Mouse (Mus musculus): ENCODE data around the gene Lpcat3.
"Not testable (repeated sequence)": the region's sequence is repeated elsewhere in the genome, so short reads cannot be mapped to it uniquely, and the experiment has no call there.

Gene Lpcat3

DNA sequence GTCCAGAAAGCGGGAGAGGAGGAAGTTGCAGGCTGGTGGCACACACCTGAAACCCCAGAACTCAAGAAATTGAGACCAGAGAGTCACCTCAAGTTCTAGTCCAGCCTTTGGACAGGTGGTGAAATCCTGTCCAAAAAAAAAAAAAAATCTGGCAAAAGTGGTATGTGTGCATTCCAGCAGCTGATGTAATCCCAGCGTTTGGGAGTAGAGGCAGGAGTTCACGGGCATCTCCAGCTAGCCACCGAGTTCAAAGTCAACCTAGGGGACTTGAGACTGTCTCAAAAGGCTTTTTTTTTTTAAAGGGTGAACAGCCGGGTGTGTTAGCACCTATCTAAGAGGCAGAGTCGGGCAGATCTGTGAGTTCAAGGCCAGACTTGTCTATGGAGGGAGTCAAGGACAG lies 13.3 kb downstream of the Lpcat3 start:
- DNase-seq (ENCODE audit: low read depth, low spot score) = no peak

DNA sequence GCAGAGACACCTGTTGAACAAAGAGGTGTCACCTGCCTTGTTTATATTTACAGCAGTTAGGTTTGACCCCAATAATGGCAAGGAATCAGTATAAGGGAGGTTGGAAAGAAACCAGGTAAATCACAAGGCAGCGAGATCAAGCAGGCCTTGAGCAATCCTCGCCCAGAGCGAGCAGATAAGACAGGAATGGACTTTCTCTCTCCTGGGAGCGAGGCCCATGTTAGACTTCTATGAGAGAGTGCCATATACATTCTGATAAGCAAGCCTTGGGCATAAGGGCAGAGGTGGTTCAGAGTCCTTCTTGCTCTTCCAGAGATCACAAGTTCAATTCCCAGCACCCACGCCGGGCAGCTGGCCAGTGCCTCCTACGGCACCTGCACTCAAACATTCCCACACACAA lies 15.9 kb downstream of the Lpcat3 start:
- no peak for DNase-seq (ENCODE audit: low read depth, low spot score)

DNA sequence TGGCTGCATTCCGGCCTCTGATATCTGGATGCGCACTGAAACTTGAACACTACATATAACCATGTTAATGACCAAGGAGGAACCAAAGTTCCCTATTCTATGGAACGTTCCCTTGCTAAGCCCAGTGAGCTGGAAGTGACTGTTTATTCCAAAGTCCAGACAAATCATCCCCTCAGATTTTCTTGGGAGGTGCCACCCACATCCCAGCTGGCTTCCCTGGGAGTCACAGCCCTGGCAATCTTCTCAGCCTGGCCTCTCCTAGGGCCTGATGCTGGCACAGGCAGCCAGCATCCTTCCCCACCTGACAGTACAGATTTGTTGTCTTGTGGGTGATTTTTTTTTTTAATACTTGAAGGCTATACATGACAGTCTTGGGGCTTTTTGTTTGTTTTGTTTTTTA lies 16.7 kb downstream of the Lpcat3 start:
- DNase-seq (ENCODE audit: low read depth, low spot score) = no peak

DNA sequence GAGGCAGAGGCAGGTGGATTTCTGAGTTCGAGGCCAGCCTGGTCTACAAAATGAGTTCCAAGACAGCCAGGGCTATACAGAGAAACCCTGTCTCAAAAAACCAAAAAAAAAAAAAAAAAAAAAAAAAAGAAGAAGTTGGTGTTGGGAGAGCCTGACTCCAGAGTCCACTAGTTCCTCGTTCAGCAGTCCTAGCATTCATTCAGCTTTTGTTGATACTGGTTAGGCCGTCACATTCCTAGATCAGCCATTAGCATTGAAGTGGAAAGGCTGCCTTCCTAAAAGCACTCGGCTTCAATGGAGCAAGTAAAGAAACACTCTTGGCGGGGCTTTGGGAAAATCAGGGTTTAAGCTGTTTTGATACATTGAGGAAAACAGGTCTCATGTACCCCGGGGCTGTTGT lies 19.5 kb downstream of the Lpcat3 start:
- DNase-seq (ENCODE audit: low read depth, low spot score) = not testable (repeated sequence)

DNA sequence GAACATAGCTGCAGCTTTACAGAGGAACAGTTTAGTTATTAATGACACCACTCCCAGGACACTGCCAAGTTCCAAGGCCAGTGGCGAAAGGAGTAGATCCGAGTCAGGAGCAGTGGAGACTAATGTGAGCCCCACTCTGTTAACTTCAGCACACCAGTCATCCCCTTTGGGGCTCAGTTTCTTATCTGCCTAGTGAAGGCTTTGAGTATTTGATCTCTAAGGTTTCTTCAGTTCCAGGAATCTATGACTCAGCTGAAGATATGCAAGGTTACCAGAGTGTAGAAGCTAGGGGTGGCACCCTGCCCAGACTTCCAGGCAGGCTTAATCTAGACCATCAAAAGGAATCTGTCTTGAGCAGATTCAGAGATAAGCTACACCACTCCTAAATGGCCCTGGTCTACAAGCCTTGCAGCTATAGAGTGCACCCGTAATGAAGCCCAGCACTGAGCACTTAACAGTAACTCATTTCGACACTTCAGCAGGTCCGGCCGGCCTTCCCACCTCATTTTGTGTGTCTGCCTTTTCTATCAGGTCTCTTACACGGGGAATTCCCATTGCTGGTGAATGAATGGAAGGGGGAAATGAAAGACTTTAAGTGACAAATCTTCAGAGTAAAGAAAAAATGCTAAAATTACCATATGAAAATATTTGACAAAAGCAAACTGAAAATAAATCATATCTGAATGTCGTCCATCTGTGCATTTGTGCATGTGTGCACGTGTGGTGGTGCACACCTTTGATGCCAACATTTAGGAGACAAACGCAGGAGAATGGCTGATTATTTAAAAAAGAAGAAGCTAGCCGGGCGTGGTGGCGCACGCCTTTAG lies 21.0 kb downstream of the Lpcat3 start:
- no peak for DNase-seq (ENCODE audit: low read depth, low spot score)

DNA sequence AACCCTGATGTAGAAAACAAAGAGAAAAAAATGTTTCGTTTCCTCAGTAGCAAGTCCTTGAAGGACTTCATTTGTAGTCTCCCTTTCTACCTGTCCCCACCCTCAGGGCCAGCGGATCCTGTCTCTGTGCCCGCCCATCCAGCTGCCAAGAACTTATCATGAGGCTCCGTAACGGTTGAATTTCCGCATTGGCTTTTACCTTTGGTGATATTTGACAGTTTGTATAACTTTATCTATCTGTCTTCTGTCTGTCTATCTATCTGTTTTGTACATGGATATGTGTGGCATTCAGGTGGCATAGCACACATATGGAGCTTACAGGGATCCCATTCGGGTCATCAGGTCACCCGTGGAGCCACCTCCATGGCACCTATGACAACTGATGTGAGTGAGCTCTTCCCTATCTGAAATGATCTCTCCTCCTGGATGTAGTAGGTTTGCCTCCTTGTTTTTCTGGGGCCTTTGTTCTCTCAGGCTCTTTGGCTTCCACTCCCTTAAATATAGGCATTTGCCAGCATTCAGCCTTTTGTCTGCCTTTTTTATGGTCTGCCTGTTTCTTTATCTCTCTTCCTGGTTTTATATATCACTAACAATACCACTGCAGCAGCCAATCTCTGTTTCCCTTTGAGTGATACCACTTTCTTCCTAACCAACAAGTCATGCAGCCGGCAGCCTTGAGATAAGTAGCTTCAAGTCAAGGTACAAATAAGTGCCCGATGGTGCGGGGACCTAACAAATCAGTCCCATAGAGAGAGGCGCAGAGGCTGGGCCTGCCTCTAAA lies 23.0 kb downstream of the Lpcat3 start:
- DNase-seq (ENCODE audit: low read depth, low spot score) = no peak

DNA sequence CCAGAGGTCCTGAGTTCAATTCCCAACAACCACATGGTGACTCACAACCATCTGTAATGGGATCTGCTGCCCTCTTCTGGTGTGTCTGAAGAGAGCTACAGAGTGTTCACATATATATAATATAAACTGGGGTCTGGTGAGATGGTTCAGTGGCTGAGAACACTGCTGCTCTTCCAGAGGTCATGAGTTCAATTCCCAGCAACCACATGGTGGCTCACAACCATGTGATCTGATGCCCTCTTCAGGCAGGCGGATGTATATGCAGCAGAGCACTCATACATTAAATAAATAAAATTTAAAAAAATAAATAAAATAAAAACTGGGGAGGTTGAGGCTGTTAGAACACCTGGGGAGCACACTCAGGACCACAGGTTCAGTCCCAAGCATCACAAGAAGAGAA lies 23.8 kb downstream of the Lpcat3 start:
- DNase-seq (ENCODE audit: low read depth, low spot score) = not testable (repeated sequence)

DNA sequence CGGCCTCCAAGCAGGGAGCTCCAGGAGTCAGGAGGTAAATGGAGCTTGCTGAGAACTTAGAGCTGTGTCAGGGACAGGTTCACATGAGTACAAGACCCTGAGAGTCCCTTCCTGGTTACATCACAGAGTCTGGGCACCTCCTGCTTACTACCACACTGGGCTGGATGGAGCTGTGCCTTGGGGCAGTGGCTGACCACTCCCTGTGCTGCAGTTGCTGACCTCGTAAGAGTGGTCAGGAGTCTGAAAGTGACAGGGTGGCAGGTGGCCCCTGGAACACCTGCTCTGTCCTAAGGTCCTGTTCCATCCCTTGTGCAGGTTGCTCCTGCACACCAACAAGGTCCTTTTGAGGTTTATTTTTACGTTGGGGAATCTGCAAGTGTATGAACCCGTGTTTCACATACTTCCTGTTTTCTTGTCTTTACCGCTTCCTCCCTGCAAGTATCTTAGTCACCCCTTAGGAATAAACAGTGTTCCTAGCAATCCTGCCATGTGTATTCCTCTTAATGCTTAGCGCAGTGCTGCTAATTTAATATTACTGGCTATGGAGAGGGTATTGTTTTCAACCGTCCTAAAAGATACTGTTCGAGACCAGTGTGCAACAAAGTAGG lies 25.4 kb downstream of the Lpcat3 start:
- no peak for DNase-seq (ENCODE audit: low read depth, low spot score)

DNA sequence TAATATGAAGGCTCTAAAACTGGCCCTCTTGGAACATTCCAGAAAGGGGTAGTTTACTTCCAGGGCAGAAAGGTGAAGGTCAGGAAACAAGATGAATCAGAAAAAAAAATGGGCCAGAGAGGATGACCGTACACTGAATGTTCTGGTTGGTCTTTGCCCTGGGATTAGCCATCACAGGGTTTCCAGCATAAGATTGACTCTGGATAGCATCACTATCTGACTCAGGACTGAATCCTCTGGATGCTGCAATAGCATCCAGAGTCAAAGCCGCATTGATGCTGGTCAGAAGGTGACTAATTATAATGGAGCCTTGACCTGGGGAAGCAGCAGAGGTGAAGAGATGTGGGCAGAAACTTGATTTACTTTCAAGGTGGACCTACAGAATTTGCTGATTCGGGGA lies 26.2 kb downstream of the Lpcat3 start:
- DNase-seq (ENCODE audit: low read depth, low spot score) = no peak

DNA sequence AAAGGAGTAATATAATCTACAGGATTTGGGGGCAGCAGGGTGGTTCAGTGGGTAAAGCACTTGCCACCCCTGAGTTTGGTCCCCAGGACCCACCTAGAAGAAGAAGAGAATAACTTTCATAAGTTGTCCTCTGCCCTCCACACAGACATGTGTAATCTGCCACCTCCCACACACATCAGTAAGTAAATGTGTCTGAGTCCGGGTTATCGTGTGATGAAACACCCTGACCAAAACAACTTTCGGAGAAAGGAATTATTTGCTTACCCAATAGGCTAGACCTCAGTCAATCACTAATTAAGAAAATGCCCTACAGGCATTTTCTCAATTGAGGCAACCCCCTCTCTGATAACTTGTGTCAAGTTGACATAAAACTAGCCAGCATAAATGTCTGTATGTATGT lies 27.7 kb downstream of the Lpcat3 start:
- no peak for DNase-seq (ENCODE audit: low read depth, low spot score)

DNA sequence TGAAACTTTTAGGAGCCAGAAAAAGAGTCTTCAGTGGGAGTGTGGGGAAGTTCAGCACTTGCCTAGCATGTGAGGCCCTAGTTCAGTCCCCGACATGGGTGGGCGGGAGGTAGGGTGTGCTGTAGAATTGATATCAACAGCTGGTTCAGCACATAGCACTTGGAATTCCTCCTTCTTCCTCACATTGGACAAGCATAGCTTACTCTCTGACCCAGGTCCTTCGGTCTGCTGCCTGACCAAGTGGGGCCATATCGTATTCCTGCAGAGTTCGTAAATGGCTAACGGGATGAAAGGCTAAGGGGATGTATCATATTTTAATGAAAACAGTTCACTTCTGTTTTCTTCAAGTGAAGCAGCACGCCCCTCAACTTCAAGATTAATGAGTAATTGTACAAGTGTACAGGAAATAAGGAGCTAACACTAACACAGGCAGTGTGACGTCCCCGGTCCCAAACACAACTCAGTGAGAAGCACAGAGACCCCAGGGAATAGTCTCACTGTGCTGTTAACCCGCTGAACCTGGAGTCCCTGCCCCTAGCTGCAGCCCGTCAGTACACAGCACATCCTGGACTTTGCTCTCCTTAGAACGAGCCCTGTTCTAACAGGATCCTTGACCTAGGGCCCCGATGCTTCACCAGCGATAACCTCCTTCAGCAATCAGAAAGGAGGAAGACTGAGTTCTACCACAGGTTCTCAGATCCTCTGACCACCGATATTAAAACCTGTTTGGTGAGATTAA lies 30.6 kb downstream of the Lpcat3 start:
- DNase-seq (ENCODE audit: low read depth, low spot score) = no peak

DNA sequence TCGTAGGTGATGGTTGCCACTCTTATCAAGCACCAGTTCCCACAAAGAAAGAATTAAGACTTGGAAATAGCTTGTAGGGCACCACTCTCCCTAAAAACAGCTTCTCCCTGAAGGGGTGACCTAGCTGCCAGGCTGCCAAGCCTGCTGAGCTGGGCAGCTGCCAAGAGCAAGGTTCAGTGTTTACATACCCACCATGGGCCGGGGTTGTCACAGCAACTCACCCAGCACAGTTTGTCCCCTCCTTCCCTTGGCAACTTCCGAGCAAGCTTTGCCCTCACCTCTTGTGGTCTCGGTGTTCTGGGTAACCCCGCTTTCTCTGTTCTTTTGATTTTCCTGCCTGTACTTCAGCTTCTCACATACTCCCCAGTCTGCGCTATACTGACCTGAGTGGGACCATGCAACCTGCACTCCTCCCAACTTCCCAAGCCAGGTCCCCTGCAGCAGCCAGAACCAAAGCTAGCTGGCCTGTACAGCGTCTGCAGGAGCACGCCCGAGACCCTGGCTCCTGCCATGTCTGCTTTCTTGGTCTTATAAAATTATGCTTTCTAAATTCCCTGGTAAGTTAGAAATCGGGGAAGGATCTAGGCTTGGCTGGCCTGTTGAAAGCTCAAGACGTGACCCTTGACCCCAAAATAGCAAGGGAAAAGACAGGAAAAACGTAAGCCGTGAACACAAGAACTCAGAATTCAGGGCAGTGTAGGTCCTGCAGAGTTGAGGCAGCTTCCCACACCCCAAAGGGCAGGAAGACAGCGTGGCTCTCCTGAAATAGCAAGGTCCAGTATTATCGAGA lies 31.5 kb downstream of the Lpcat3 start:
- DNase-seq (ENCODE audit: low read depth, low spot score) = no peak

DNA sequence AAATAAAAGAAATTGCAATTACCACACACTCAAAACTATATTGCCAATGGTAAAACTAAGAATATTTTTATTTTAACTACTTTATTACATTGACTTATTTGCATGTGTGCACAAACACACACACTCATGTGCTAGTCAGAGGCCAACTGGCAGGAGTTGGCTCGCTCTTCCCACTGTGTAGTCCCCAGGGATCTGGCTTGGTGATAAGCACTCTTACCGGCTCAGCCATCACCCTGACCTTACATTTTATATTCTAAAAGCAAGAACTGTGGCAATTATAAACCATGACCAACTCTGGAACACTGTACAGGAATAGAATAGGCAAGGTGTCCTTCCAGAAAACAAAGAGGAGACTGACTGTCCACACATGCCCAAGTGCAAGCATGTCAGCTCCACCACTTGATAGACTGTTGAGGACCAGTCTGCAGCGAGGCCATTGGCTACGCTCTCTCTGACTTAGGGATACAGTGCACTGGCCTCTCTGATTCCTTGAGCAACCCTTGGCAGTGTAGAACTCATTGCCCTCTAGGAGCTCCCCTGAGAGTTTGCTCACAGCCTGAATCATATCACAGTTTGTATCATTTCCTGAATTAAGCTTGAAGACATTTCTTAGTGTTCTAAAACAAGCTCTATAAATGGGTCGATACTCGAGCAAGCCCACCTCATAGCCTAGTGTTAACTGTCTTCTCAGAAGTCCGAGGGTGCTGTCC lies 33.8 kb downstream of the Lpcat3 start:
- DNase-seq (ENCODE audit: low read depth, low spot score) = no peak

DNA sequence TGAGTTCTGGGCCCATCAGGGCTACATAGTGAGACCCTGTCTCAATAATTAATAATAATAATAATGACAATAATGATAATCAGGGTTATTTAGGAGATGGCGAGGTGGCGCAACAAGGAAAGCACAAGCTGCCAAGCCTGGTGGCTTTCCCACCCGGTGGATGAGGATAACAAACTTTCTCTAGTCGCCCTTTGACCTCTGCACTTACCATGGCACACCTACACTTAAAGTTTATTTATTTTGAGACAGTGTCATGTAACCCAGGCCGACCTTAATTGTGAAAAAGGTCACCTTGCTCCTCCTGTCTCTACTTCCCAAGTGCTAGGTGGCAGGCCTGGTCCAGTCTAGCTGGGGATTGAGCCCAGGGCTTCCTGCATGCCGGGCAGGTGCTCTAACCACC lies 35.9 kb downstream of the Lpcat3 start:
- DNase-seq (ENCODE audit: low read depth, low spot score) = no peak

DNA sequence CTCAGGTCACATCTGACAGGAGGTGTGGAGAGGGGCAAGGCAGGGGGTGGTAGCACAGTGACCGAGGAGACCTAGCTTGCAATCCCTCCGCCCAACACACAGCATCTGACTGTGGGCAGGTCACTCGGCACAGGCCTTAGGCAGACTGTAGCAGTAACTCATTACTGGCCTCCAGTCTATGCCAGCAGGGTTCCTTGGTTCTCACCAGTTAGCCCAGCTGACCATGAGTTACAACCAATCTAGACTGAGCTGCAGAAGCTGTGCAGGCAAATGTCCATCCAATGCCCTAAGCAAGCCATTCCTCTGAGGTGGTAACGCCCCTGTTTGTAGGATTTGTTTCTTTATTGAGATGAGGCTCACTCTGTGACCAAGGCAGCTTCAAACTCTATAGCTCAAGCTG lies 36.5 kb downstream of the Lpcat3 start:
- DNase-seq (ENCODE audit: low read depth, low spot score) = no peak

DNA sequence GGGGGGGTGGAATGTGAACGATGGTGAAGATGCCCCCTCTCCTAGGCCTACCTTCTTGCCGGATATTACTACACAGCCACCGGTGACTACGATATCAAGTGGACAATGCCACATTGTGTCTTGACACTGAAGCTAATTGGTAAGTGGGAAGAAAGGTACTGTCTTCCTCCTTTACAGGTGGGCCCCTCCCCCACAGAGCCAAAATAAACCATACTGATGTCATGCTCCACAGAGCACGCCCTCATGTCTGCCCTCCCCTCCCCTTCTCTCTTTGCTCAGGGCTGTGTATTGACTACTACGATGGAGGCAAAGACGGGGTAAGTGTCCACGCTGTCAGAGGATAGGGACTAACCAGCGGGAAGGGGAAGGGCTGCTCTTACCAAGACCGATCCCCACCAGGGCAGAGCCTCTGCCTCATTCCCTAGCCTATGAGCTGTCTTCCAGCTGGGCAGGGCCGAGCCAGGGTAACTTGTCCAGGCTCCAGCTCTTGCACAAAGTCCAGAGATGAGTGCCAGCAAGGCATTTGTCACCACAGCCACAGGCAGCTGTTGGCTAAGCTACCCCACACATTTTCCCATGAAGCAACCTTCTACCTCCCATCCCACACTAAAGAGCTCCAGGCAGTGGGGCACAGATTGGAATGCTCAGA lies 37.3 kb downstream of the Lpcat3 start:
- DNase-seq (ENCODE audit: low read depth, low spot score) = no peak

DNA sequence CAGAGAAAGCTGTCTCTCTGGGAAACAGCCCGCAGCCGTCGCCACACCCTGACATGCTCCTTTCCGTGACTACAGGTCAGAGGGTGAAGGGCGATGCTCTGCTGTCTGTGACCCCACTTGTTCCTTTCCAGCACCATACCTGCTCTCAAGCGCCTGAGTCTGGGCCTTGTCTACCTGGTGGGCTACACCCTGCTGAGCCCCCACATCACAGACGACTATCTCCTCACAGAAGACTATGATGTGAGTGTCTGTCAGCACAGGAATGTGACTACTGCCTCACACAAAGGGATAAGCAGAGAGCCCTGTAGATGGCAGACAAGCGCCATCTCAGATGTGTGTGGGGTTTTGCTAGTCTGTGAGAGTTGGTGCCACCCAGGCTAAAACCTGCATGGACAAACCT lies 38.5 kb downstream of the Lpcat3 start:
- DNase-seq (ENCODE audit: low read depth, low spot score) = no peak

DNA sequence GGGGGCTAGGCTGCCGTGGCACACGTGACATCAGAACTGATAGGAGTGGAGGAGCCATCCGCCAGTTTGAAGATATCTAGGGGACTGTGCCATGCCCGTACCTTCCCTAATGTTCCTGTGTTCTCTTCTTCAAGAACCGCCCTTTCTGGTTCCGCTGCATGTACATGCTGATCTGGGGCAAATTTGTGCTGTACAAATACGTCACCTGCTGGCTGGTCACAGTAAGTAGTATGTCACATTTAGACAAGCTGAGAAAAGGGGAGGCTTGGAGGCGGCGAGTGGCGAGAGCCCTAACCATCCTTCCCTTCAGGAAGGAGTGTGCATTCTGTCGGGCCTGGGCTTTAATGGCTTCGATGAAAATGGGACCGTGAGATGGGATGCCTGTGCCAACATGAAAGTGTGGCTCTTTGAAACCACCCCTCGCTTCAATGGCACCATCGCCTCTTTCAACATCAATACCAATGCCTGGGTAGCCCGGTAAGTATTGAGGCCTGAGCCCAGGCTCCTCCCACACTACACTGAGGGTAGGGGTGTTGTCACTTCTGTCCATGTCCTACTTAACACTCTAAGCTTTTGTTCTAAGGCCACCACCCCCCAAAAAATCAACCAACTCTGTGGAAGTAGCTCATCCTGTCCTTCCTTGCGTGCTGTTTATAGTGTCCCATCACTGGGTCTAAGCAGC lies 39.4 kb downstream of the Lpcat3 start:
- DNase-seq (ENCODE audit: low read depth, low spot score) = no peak

DNA sequence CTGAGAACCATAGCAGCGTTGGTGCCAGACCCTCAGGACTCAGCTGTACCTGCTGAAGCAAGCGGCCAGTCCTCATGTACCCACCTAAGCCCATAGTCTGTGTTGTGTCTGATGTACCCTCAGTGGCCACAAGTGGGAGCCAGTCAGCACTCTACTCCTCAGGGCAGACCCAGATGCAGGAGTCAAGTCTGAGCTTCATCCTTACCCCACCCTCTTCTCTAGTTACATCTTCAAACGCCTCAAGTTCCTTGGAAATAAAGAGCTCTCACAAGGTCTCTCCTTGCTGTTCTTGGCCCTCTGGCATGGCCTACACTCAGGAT lies 39.9 kb downstream of the Lpcat3 start:
- peak; percentile 69 for DNase-seq (ENCODE audit: low read depth, low spot score)

DNA sequence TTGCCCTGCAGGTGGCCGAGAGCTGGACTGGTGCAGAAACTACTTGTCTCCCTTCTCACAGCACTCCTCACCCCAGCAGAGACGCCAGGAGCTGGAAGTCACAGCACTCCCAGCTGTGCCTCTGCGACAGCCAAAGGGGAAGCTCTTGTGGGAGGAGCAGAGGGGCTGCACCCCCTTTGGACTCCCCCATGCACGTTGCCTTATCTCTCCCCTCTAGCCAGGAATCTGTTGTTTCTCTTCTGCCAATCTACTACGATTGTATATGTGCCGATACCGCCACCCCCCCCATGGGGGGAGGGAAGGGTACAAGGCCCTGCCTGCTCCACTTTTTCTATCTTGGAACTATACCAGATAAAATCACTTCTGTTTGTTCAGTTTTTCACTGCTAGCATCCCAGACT lies 41.0 kb downstream of the Lpcat3 start:
- no peak for DNase-seq (ENCODE audit: low read depth, low spot score)

Data from forelimb bud, embryonic 11.5 days (tissue).